Mouse (Mus musculus) thymus, postnatal 25 days (tissue): ENCODE measurements at regions not wholly inside any gene's neighbourhood (a gene's known extent, or its start where the extent isn't known, plus 50 kb on each side); places are given as distances from the start of the nearest gene placed in this dataset.

Source experiments
- DNase-seq: peaks from one replicate; pipeline ENCODE4 v3.0.0; 2022

- DNase-seq, result no peak
These were observed 53.1 kb upstream of the Glis3 start for GRCm38 (mm10) chr19:28732998-28733397.

- no peak for DNase-seq
These were observed 53.9 kb upstream of the Glis3 start for GRCm38 (mm10) chr19:28733781-28734180.

GRCm38 (mm10) chr19:28743176-28743793 lies 63.4 kb upstream of the Glis3 start:
- DNase-seq, result no peak

- no peak for DNase-seq
These were observed 65.2 kb upstream of the Glis3 start for GRCm38 (mm10) chr19:28745105-28745504.

- DNase-seq, result no peak
These were observed 65.7 kb upstream of the Glis3 start for GRCm38 (mm10) chr19:28745534-28745933.

- DNase-seq, result no peak
These were observed 71.2 kb upstream of the Glis3 start for GRCm38 (mm10) chr19:28751091-28751490.

GRCm38 (mm10) chr19:28758854-28759253 lies 76.0 kb upstream of the Slc1a1 start:
- peak; percentile 56 for DNase-seq

- no peak for DNase-seq
These were observed 70.0 kb upstream of the Slc1a1 start for GRCm38 (mm10) chr19:28764795-28765360.

- DNase-seq, result no peak
These were observed 66.6 kb upstream of the Slc1a1 start for GRCm38 (mm10) chr19:28768218-28768617.

GRCm38 (mm10) chr19:28770419-28770818 lies 64.4 kb upstream of the Slc1a1 start:
- DNase-seq, result no peak

- DNase-seq, result no peak
These were observed 63.0 kb upstream of the Slc1a1 start for GRCm38 (mm10) chr19:28771836-28772235.

- DNase-seq, result peak; percentile 71
These were observed 61.8 kb upstream of the Slc1a1 start for GRCm38 (mm10) chr19:28772840-28773570.

GRCm38 (mm10) chr19:28776868-28777267 lies 58.0 kb upstream of the Slc1a1 start:
- no peak for DNase-seq

GRCm38 (mm10) chr19:28777674-28778073 lies 57.2 kb upstream of the Slc1a1 start:
- no peak for DNase-seq

- DNase-seq, result no peak
These were observed 56.5 kb upstream of the Slc1a1 start for GRCm38 (mm10) chr19:28778386-28778785.

- DNase-seq, result no peak
These were observed 52.9 kb upstream of the Slc1a1 start for GRCm38 (mm10) chr19:28781971-28782370.
